In genomic region chr13:63046206-63047020, GRCm38 (mm10) we compare ENCODE assay signal across 8 mouse cellular contexts.
DNase-seq lines count a peak whose midpoint lies in the region; ATAC-seq lines count a peak whose summit lies in the region.

No protein-coding gene starts in this region.

- H3K4me2 ChIP-seq in liver, embryonic 11.5 days: no peak overlapping the region
- no peak overlapping the region for H3K4me2 ChIP-seq in midbrain, embryonic 15.5 days

- intact Hi-C loops in left cerebral cortex, postnatal 36 days (cut with DNase I): loop anchor here (2.0 to 10.0 kb wide), 2 partner anchors 208 to 284 kb away; no protein-coding TSS in a partner anchor

- peak; percentile 57 for DNase-seq in liver
- DNase-seq in liver, embryonic 11.5 days (ENCODE audit: low spot score): no peak
- peak; percentile 74 for DNase-seq in gastrocnemius, postnatal 10 days
- peak; percentile 70 for DNase-seq in kidney, adult 11 months
- peak; percentile 67 to 69 for DNase-seq in left cerebral cortex, postnatal 36 days (ENCODE audit: low spot score in 2 of 2)
- peak; percentile 34 for DNase-seq in splenic B cell, adult 2 months (ENCODE audit: low read depth, low spot score)

- no peaks in the 10 kb centered on the region for H3K9me3 ChIP-seq in liver, embryonic 11.5 days (ENCODE audit: control insufficient read depth, low read length)
- H3K9me3 ChIP-seq in midbrain, embryonic 15.5 days: no peaks in the 10 kb centered on the region

- no peak overlapping the region for H3K4me3 ChIP-seq in liver, embryonic 11.5 days (ENCODE audit: low read depth, low read length)
- no peak overlapping the region for H3K4me3 ChIP-seq in midbrain, embryonic 15.5 days

- H3K27ac ChIP-seq in liver, embryonic 11.5 days (ENCODE audit: low read depth, low read length): no peak overlapping the region
- H3K27ac ChIP-seq in midbrain, embryonic 15.5 days: no peak overlapping the region

- no peak overlapping the region for H3K9ac ChIP-seq in liver, embryonic 11.5 days (ENCODE audit: low read depth, low read length)
- H3K9ac ChIP-seq in midbrain, embryonic 15.5 days: no peak overlapping the region

- 47% methylated on average over 7 of the region's 7 CpGs for WGBS in liver, embryonic 11.5 days
- 47% methylated on average over 7 of the region's 7 CpGs for WGBS in midbrain, embryonic 15.5 days

- no peaks in the 10 kb centered on the region for H3K4me1 ChIP-seq in liver, embryonic 11.5 days (replicated peaks; ENCODE audit: control insufficient read depth, insufficient read depth, low read length)
- no peaks in the 10 kb centered on the region for H3K4me1 ChIP-seq in midbrain, embryonic 15.5 days

- no peak for ATAC-seq in liver, embryonic 11.5 days (replicated peaks; ENCODE audit: low FRiP score)
- ATAC-seq in common myeloid progenitor, adult 5-6 weeks (replicated peaks; ENCODE audit: low read depth, poor library complexity, severe bottlenecking): peak; percentile 88
- peak; percentile 78 for ATAC-seq in midbrain, embryonic 15.5 days (replicated peaks)

- no peaks in the 10 kb centered on the region for H3K36me3 ChIP-seq in liver, embryonic 11.5 days (ENCODE audit: control insufficient read depth, insufficient read depth, low read length)
- H3K36me3 ChIP-seq in midbrain, embryonic 15.5 days (replicated peaks): no peaks in the 10 kb centered on the region
- no peaks in the 10 kb centered on the region for H3K36me3 ChIP-seq in splenic B cell, adult 2 months (ENCODE audit: control insufficient read depth, insufficient read depth, low read length, poor library complexity, severe bottlenecking)

- H3K27me3 ChIP-seq in liver, embryonic 11.5 days (replicated peaks; ENCODE audit: control insufficient read depth, insufficient read depth, low read length): no peaks in the 10 kb centered on the region
- no peaks in the 10 kb centered on the region for H3K27me3 ChIP-seq in midbrain, embryonic 15.5 days (replicated peaks)
- no peaks in the 10 kb centered on the region for H3K27me3 ChIP-seq in splenic B cell, adult 2 months (ENCODE audit: control insufficient read depth, insufficient read depth, low read length, poor library complexity, severe bottlenecking)
